Mouse (Mus musculus) layer of hippocampus, adult 6 months (tissue): ENCODE measurements around the gene Dnajb9. TPM values are rescaled to one million over a fixed set of nuclear protein-coding genes. Genes with fewer than 3 reads are reported as not detected.

Source experiments
- long read RNA-seq, 2 experiments: library from polyadenylated mRNA; unstranded; transcript quantifications; one replicate each; pipeline ENCODE4 v2.0.0; 2019 to 2020
- microRNA-seq: library from miRNA; unstranded; fragments of <30 nt; microRNA quantifications from one replicate; pipeline ENCODE4 v1.2.0, GENCODE M21; 2020
- polyA plus RNA-seq: library from polyadenylated mRNA; unstranded; fragments of <200 nt; fragmentation: Nextera tagmentation; gene quantifications from 2 replicates; pipeline ENCODE4 v1.2.3, GENCODE M21; 2021

Dnajb9 gene
- polyA plus RNA-seq, result 45.4 and 46.6 TPM in 2 replicates
- long read RNA-seq, experiment 1, transcript Dnajb9-201 (3 exons, 2,461 nt), result major isoform, 111 of 127 reads
- long read RNA-seq, experiment 1, partial matches to known transcripts, result 6 of 127 reads
- long read RNA-seq, experiment 1, other reads (novel, unspliced or antisense), result 10 of 127 reads
- long read RNA-seq, experiment 2, transcript Dnajb9-201 (3 exons, 2,461 nt), result major isoform, 381 of 384 reads
- long read RNA-seq, experiment 2, partial matches to known transcripts, result 2 of 384 reads
- long read RNA-seq, experiment 2, other reads (novel, unspliced or antisense), result 1 of 384 reads

DNA sequence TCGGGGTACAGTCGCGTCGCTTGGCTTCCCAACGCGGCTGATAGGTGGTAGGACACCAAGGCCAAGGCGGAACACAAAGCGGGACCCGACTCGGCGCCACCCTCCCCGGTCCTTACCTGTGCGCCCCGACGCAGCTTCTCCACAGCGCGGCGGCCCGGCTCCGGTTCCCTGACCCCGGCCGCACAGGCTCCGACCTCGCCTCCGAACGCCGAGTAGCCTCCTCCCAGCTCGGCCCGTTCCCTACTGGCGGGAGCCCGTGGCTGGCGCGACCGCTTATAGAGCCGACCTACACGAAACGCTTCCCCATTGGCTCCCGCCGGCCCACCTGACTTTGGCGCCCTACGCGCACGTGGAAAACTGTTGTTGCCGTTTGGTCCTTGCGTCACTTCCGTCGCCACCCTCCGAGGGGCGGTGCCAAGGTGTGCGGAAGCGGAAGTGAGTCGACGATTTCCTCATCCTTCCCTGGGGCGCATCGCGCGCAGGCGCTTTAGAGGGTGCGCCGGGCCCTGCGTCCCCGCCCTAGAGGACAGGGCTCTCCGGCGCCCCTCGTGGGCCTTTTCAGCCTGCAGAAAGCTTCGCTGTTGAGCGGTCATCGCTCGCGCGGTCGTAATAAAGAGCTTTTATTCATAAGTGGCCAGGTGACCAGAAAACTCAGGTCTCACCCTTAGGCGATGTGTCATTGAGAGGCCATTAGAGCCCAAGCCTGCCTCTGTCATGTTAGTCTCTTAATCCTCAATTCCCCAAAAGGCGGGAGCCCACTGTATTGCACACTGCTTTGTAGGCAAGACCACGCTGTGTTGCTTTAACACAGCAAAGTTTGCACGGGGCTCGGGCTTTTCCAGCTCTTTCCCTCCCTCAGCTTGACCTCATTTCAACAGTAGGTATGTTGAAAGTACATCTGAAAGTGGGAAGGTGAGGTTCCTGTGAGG, at the start of gene Dnajb9:
Dnajb9 (minus strand) TSS at position 503 of the 929 bp plus-strand sequence.

DNA sequence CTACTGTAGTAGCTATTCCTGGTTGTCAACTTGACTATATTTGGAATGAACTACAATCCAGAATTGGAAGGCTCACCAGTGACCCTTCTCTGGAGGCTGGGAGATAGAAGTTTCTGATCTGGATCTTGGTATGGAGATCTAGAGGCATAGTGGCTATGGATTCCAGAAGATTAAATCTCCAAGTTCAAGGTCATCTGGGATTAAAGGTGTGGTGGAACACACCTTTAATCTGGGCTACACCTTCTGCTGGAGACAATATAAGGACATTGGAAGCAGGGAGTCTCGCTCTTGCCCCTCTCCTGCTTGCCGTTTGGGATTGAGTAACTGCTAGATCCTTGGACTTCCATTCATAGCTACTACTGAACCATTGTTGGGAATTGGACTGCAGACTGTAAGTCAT, 10.9 kb upstream of the Dnajb9 start, which contains the start of gene Pnpla8:
Pnpla8 (plus strand) TSS at position 301 of the 400 bp plus-strand sequence.

Small RNA genes lying within 50 kb of the gene (microRNA-seq; reads per million reads assigned to microRNA genes)
- gene Mir5627, result 1.3 reads per million

Other genes starting within 250 kb of the Dnajb9 start
- 70.9 and 84.0 TPM in 2 replicates for gene Pnpla8, start 11.0 kb upstream of the Dnajb9 start, polyA plus RNA-seq
- 129 and 136 TPM in 2 replicates for gene Nrcam, start 118.6 kb upstream of the Dnajb9 start, polyA plus RNA-seq